ENCODE assay signal across 15 mouse cellular contexts in genomic region chr10:34671791-34672190, GRCm38 (mm10).
"Had no signal": no experiment of that assay in that cellular context is flagged by ENCODE, and none has a peak within 500 bp of the region (broad histone marks: within the 10 kb centered on the region; RNA-seq: fewer than 3 reads in every experiment).

No protein-coding gene starts in this region.

- H3K27ac ChIP-seq: neural tube, embryonic 15.5 days; stomach, embryonic 15.5 days; stomach, postnatal 0 days had no signal

- H3K9ac ChIP-seq: neural tube, embryonic 15.5 days; stomach, embryonic 15.5 days had no signal

- H3K9me3 ChIP-seq: neural tube, embryonic 15.5 days; stomach, embryonic 15.5 days had no signal

- H3K36me3 ChIP-seq: neural tube, embryonic 15.5 days; stomach, embryonic 15.5 days had no signal

- DNase-seq: retina, postnatal 1 day; right cerebral cortex, adult 18-20 months; right cerebral cortex, postnatal 14 days; right cerebral cortex, postnatal 25 days; right cerebral cortex, postnatal 4 days; spleen, adult 18-20 months; thymus, adult 18-20 months; thymus, adult 2 months; thymus, postnatal 14 days; thymus, postnatal 25 days; thymus, postnatal 36 days; thymus, postnatal 4 days had no signal

- H3K4me1 ChIP-seq: neural tube, embryonic 15.5 days; stomach, embryonic 15.5 days had no signal

- H3K4me3 ChIP-seq: neural tube, embryonic 15.5 days; stomach, embryonic 15.5 days had no signal
